Mouse (Mus musculus): ENCODE data around the gene Cplane1. TPM values are rescaled to one million over a fixed set of nuclear protein-coding genes. Genes with fewer than 3 reads are reported as not detected.
"Not testable (repeated sequence)": the region's sequence is repeated elsewhere in the genome, so short reads cannot be mapped to it uniquely, and the experiment has no call there.

Gene Cplane1
- total RNA-seq (2015) (7.5 and 29.7 TPM in 2 replicates), total RNA-seq (2017) (6.6 and 7.5 TPM in 2 replicates)

DNA sequence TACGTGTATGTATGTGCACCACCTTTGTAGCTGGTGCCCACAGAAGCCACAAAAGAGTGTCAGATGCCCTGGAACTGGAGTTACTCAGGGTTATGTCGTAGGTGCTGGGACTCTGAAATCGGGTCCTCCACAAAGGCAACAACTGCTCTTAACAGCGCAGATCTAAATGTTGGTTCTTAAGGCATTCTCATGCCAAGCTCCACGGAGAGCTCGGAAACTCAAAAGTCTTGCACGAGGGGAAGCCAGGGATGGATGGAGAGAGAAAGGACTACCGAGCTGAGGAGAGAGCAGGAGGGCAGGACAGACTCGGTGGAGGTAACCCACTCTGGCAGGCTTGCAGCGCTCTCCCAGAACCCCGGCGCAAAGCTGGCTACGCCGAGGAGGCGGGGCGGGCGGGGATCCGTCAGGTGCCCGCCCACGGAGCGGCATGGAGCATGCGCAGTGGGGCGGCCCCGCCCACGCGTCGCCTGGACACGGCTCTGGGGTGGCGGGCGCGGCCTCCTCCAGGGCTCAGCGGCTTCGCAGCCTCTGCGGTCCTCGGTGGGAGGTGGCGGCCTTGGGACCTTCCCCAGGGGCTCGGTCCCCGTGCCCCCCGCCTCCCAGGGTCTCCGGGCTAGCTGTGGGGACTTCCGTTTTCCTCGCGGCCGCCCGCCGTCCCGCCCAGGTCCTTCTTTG, at the start of gene Cplane1:
Cplane1 (plus strand) TSS at position 516 of the 675 bp plus-strand sequence.
- peak; percentile 98 for ATAC-seq (ENCODE audit: poor library complexity, severe bottlenecking)

DNA sequence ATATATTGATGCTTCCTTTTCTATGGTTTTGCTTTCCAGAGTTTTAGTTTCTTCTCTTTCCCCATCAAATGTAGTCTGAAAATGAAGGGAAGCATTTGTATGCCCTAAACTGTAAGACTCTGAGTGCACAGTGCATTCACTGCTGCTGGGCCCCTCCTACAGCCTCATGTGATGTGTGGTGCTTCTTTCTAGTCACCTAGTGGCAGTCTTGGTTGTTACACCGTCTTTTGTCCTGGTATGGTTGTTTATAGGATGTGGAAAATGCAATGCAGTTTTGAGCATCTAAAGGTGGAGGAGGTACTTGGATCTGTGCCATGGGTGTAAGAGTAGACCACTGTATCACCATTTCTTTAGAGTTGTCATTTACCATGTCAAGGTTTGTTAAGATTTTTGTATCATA, 39.6 kb upstream of the Cplane1 start:
- no peak for ATAC-seq (ENCODE audit: poor library complexity, severe bottlenecking)

DNA sequence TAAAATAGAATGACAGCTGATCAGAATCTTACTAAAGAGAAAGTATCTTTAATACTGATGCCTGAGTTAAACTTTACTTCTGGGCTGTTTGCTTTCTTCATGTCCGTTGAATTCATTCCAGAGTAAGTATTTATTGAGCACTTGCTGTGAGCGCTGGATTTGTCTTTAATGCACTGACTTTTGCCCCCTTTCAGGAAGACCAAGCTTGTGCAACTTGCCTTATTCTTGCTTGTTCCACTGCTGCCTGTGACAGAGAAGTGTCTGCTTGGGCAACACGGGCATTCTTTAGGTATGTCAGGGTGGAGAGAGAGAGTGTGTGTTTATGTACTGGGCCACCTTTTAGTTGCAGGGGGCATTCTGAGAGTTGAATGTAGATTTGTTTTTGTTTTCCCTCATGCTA, 37.6 kb upstream of the Cplane1 start:
- ATAC-seq (ENCODE audit: poor library complexity, severe bottlenecking) = no peak

DNA sequence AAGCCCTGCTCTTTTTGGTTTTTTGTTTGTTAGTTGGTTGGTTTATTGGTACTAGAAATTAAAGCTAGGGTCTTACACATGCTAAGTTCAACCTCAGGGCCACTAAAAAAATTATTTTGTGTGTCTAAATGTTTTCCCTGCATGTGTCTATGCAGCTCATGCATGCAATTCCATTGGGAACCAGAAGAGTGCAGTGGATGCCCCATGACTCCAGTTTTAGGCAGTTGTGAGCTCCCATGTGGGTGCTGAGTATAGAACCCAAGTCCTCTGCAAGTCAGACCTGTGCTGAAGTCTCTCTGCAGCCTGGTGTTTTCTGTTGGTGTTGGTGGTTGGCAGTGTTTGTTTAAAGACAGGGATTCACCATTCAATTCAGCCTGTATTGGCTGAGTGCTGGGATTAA, 37.1 kb upstream of the Cplane1 start:
- ATAC-seq (ENCODE audit: poor library complexity, severe bottlenecking) = no peak

DNA sequence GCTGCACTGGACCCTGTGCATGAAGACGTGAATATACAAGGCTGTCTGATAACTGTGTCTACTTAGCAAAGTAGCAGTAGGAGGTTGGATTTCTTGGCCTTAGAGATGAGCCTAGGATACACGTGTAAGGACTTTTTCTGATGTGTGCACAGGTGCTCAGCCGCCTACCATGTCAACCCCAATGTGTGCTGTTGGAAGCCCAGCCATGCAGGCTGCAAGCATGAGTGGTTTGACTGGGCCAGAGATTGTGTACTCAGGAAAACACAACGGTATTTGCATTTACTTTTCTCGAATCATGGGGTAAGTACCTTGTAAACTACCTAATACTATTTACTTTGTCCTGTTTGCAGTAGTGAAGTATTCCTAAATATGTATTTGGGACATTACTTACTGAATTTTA, 33.3 kb upstream of the Cplane1 start:
- no peak for ATAC-seq (ENCODE audit: poor library complexity, severe bottlenecking)

DNA sequence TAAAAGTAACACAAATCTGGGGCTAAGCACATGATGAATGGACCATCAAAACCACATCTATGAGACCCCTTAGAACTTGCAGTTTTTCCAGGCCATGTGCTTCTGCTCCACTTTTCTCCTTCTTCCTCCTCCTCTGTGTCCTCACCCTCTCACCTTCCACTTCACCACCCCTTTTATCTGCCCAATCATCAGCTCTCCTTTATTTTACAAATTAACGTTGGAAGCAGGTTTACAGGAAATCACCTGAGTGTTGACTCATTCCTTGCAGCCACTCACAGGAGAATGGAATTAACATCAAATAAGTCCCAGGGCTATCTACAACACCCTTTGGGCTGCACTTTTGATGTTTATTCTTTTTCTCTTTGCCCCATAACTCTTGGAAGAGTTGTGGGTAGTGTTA, 7.1 kb upstream of the Cplane1 start:
- ATAC-seq (ENCODE audit: poor library complexity, severe bottlenecking) = no peak

DNA sequence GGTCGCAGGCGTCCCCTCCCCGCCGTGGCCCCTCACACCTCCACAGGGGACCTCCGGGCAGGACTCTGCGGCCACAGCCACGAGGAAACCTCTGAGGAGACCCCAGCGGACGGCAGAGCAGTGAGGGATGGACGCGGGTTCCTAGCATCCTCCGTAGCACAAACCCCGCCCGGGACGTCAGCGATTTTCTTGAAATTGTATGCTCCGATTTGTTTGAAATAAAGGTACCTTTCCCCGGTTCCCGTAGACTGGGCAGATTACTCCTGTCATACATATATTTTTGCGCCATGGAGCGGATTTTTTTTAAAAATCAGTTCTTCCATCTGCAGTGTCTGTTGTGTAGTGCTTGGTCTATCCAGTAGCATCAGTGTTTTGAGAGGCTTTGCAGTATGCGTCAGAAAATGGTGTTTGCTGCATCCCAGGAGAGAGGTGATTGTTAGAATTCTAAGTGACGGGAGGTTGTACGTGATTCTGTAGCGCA, 400 bp downstream of the Cplane1 start:
- no peak for ATAC-seq (ENCODE audit: poor library complexity, severe bottlenecking)

DNA sequence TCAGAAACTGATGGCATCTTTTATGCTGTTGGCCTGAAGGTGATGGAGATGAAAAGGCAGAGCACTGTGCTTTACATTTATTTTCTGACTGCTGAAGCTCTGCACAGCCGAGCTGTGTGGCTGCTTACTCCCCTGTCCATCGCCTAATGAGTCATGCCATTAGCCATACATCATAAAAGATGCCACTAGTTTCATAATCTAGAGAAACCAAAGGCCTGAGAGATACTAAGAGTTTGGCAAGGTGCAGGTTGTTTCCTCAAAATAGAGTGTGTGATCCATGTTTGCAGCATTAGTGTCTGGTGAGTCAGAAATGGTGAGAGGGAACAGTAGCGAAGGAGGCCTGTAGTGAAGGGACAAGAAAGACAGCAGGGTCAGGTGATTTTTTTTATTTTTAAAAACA, 20.7 kb downstream of the Cplane1 start:
- ATAC-seq (ENCODE audit: poor library complexity, severe bottlenecking) = no peak

DNA sequence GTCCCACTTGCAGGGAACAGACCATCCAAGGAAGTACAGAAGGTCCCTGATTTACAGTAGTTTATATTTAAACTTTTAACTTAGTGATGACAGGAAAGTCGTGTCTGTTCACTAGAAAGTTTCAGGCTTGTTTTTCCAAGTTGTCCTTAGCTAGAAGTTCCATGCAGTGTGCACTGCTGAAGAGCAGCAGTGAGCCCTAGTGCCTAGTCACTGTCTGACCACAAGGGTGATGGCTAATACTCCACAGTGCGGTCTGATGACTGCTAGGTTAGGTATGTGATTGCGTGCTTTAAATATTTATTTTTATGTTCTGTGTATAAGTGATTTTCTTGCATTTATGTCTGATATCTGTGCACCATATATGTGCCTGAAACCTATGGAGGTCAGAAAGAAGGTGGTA, 21.5 kb downstream of the Cplane1 start:
- ATAC-seq (ENCODE audit: poor library complexity, severe bottlenecking) = no peak

DNA sequence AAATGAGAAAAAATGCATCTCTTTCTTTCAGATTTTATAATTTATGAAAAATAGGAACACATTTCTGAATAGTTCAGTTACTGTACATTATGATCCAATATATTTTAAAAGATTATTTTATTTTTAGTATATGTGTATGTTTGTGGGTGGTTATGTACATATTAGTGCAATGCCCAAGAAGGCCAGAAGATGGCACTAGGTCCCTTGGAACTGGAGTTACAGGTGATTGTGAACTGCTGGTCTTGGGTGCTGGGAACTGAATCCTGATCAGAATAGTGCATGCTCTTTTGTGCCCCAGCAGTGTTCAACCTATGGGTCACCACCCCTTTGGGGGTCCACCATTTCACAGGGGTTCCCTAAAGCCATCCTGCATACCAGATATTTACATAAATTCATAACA, 31.4 kb downstream of the Cplane1 start:
- no peak for ATAC-seq (ENCODE audit: poor library complexity, severe bottlenecking)

DNA sequence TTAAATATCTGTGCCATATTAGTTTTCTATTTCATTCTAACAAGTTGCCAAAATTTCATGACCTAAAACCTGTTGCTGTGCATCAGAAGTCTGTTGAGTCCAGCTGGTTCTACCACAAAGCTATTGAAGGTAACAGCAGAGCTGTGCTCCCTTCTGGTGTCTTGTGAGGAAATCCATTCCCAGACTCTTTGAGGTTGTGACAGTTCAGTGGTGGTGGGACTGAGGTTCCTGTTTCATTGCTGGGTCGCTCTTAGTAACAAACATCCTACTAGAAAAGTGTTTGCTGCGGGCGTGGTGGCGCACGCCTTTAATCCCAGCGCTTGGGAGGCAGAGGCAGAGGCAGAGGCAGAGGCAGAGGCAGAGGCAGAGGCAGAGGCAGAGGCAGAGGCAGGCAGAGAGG, 39.5 kb downstream of the Cplane1 start:
- ATAC-seq (ENCODE audit: poor library complexity, severe bottlenecking) = peak; percentile 87

DNA sequence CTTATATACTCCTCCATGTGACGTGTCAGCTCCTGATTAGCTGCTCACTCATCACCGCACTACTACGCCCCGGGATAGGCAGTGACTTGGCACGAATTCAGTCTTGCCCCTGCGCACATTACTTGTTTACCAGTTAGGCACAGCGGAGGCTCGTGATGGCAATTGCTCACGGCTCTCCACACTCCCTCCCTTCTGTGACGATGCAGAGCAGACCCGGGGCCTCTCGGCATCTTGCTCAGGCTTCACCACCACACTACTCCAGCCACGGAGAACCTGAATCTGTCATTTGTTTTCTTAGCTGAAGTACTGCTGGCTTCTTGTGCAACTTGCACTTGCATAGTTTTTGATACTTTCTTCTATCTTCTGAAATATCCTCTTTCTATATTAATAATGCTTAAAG, 45.9 kb downstream of the Cplane1 start:
- no peak for ATAC-seq (ENCODE audit: poor library complexity, severe bottlenecking)

DNA sequence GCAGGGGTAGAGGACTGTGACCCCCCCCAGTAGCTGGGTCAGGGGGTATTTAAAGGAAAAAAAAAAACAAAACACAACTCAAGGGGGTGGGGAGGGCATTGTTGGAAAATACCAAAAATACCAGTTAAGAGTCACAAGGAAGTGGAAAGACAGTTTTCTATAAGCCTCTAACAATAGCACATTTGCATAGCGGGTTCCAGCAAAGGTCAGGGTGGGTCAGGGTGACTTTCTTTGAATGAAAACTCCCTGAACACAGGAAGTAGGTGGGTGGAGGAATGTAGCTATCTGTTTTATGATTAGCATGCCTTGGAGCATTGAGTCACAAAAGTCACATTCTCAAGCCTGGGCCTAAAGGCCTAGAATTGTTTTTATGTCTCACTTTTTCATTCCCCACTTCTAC, 65.3 kb downstream of the Cplane1 start:
- not testable (repeated sequence) for ATAC-seq (ENCODE audit: poor library complexity, severe bottlenecking)

DNA sequence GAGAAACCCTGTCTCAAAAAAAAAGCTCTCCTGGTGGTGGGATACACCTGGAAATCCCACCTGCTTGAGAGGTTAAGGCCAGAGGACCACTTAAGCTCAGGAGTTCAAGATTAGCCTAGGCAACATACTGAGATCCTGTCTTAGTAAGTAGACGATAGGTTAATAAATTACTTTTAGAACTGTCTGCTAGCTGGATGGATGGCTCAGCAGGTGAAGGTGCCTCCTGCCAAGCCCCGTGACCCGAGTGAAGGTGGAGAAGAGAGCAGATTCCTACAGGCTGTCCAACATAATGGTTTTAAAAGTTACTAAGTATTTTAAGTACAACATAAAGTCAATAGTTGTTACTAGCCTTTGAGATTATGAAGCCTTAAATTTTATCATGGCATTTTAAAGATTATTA, 97.0 kb downstream of the Cplane1 start:
- no peak for ATAC-seq (ENCODE audit: poor library complexity, severe bottlenecking)

DNA sequence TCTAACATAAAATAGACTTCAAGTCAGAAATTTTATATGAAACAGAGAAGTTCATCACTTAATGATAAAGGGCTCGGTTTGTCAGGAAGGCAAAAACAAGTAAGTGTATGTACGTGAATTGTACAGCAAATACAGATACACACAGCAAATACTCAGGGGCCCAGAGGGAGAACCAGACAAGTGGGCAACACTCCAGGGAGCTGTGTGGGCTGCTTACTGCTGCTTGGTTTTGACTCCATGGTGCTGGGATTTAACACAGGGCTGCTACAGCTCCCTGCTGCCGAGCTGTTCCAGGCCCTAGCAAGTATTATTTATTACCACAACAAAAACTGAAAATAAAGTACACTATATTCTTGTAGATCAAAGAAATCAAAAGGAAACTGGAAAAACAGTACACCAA, 98.3 kb downstream of the Cplane1 start:
- no peak for ATAC-seq (ENCODE audit: poor library complexity, severe bottlenecking)

DNA sequence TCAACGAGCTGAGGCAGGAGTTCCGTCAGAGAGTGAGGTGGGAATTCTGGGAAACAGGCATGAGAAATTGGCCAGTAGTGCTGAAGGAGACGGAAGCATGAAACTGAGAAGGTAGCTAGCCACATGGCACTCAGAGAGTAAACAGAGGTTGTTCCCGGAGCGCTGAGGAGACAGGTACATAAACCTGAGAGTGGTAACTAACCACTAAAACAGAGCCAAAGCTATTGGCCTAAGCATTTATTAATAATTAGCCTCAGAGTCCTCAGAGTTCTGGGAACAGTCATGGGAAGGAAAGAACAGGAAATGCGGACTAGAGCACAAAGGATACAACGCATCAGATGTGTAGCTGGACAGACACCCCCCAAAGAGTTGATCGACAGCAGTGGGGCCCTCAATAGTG, 99.3 kb downstream of the Cplane1 start:
- ATAC-seq (ENCODE audit: poor library complexity, severe bottlenecking) = no peak

DNA sequence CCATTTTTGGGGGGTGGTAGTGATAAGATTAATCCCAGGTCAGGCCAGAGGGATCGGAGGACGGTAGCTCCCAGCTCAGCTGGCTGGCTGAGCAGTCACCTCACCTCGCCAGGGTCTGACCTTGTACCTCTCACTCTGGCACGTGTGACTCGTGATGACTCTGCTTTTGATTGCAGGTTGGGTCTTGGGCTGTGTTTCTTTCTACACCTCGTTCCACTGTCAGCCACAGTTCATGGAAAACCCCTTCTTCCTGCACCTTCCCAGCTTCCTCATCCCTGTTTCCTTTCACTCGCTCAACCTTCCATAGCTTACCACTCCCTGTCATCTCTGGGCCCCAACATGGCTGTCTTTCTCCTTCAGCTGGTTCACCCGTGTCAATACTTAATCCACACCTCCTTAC, 103.0 kb downstream of the Cplane1 start:
- no peak for ATAC-seq (ENCODE audit: poor library complexity, severe bottlenecking)

DNA sequence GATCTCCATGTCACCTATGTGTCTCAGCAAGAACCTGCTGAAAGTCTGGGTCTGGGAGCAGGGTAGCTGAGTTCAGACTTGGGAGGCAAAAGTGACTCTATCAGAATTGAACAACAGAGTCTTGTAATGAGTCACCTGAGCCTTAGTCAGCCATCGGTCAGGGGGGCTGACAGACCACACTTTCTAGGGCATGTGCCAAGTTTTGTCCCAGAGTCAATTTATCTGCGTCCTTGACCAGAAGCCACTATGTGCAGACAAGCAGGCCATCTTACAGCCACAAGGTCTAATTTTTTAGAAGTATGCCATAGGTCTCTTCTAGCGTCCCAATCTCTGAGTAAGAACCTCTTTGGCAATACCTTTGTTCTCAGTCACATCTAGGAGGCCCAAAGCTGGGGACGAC, 109.0 kb downstream of the Cplane1 start:
- not testable (repeated sequence) for ATAC-seq (ENCODE audit: poor library complexity, severe bottlenecking)

DNA sequence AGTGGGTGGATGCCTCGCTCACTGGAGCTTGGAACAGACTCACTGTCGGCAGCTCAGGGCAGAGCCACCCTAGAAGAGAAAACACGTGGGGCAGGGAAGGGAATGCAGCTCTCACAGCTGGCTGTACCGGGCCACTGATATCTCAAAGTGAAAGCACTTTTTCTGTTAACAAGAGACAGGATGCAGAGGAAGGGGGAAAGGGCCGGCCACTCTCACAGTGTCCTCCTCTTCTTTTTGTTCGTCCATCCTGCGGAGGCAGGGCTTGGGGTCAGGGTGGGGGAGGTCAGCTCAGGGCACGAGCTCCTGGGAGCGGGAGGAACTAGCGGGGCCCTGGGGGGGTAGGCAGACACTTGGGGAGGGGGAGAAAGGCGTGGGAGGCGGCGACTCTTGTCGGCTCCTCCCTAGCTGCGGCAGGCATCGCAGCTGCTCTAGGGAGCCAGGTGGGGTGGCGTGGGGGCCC, 110.4 kb downstream of the Cplane1 start:
- peak; percentile 64 for ATAC-seq (ENCODE audit: poor library complexity, severe bottlenecking)

DNA sequence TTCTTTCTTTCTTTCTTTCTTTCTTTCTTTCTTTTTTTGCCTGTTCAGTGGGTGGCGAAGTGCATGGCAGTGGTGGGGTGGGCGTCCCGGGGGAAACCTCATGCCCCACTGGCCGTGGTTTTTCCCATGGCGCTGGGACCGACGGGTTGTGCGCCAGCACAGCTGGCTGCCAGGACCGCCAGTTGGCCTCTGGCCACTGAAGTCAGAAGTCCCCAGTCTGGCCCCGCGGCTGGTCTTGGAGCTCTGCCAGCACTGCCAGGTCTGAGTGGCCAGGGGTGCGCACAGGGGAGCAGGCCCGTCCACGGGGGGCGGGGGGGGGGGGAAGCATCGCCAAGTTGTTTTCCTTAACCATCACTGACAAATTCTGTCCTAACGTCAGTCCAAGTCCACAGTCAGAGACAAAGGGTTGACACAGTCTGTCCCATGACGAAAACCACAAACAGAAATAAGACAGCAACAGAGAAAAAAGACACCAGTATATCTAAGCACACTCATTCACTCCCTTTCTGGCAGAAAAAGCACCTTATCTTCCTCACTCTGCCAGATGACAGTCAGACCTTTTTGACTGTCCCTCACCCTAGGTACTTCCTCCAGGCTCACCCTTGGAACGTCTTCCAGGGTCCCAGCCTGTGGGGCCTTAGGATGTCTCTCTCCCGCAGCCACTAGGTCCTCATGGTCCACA, 111.2 kb downstream of the Cplane1 start:
- ATAC-seq (ENCODE audit: poor library complexity, severe bottlenecking) = peak; percentile 10; the same call in 1 of the 2 replicates

DNA sequence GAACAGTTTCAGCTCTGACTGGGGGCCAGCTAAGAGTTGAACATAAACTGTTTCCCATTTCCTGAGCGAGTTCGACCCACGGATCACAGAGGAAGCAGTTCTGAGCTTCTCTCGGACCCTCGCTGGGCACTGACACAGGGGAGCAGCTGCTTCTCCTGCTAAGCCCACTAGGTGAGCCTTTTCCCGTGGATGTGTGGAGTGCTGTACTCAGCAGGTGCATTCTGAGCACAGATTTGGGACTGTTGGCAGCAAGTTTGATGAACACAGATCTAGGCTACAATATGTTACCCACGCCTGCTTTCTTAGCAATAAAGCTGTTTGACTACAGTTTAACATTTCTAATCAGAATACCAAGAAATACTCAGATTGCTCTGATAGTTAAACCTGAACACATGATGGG, 112.8 kb downstream of the Cplane1 start:
- ATAC-seq (ENCODE audit: poor library complexity, severe bottlenecking) = no peak

DNA sequence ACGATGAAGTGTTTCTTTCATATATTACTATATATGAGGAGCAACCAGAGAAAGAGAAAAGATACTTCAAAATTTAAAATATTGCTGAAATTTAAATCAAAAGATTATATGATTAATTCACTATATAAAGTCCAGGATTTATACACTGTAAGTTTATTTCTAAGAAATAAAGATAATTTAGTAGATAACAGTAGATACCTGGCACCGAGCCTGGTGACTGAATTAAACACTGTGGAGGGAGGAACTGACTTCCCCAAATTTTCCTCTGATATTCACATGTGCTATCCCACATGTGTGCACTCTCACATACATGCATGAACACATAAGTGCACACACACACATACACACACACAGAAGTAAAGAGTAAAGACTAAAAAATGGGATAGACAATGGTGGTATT, 113.2 kb downstream of the Cplane1 start:
- no peak for ATAC-seq (ENCODE audit: poor library complexity, severe bottlenecking)
